Mouse (Mus musculus): ENCODE measurements around the gene Wbp11. TPM values are rescaled to one million over a fixed set of nuclear protein-coding genes. Genes with fewer than 3 reads are reported as not detected.

Gene Wbp11
- total RNA-seq, 1 experiment from 2014 or later = 48.6 TPM

- ATAC-seq (replicated peaks in 1 of 2; ENCODE audit: insufficient read depth in 1 of 2, low FRiP score in 2 of 2, low TSS enrichment in 1 of 2, low read depth in 1 of 2, poor library complexity in 2 of 2, severe bottlenecking in 2 of 2) = peak; percentile 43 to 58; a peak in 3 of 4 replicates
Measured at GRCm38 (mm10) chr6:136792884-136793758, 34.9 kb downstream of the Wbp11 start.

GRCm38 (mm10) chr6:136789391-136789971 is 38.6 kb downstream of the Wbp11 start:
- no peak for ATAC-seq (replicated peaks in 1 of 2; ENCODE audit: insufficient read depth in 1 of 2, low FRiP score in 2 of 2, low TSS enrichment in 1 of 2, low read depth in 1 of 2, poor library complexity in 2 of 2, severe bottlenecking in 2 of 2)

GRCm38 (mm10) chr6:136782761-136783160 is 45.3 kb downstream of the Wbp11 start:
- no peak for ATAC-seq (replicated peaks in 1 of 2; ENCODE audit: insufficient read depth in 1 of 2, low FRiP score in 2 of 2, low TSS enrichment in 1 of 2, low read depth in 1 of 2, poor library complexity in 2 of 2, severe bottlenecking in 2 of 2)

- ATAC-seq (replicated peaks in 1 of 2; ENCODE audit: insufficient read depth in 1 of 2, low FRiP score in 2 of 2, low TSS enrichment in 1 of 2, low read depth in 1 of 2, poor library complexity in 2 of 2, severe bottlenecking in 2 of 2) = no peak
Measured at GRCm38 (mm10) chr6:136782146-136782545, 45.9 kb downstream of the Wbp11 start.

- ATAC-seq (replicated peaks in 1 of 2; ENCODE audit: insufficient read depth in 1 of 2, low FRiP score in 2 of 2, low TSS enrichment in 1 of 2, low read depth in 1 of 2, poor library complexity in 2 of 2, severe bottlenecking in 2 of 2) = no peak
Measured at GRCm38 (mm10) chr6:136781377-136781986, 46.6 kb downstream of the Wbp11 start, which contains the start of gene Gucy2c. Gene Gucy2c, minus strand, starts transcription at chr6:136781765.

- no peak for ATAC-seq (replicated peaks in 1 of 2; ENCODE audit: insufficient read depth in 1 of 2, low FRiP score in 2 of 2, low TSS enrichment in 1 of 2, low read depth in 1 of 2, poor library complexity in 2 of 2, severe bottlenecking in 2 of 2)
Measured at GRCm38 (mm10) chr6:136776392-136776791, 51.6 kb downstream of the Wbp11 start.

- no peak for ATAC-seq (replicated peaks in 1 of 2; ENCODE audit: insufficient read depth in 1 of 2, low FRiP score in 2 of 2, low TSS enrichment in 1 of 2, low read depth in 1 of 2, poor library complexity in 2 of 2, severe bottlenecking in 2 of 2)
Measured at GRCm38 (mm10) chr6:136769859-136770258, 58.2 kb downstream of the Wbp11 start.

- ATAC-seq (replicated peaks in 1 of 2; ENCODE audit: insufficient read depth in 1 of 2, low FRiP score in 2 of 2, low TSS enrichment in 1 of 2, low read depth in 1 of 2, poor library complexity in 2 of 2, severe bottlenecking in 2 of 2) = no peak
Measured at GRCm38 (mm10) chr6:136769143-136769542, 58.9 kb downstream of the Wbp11 start.

- no peak for ATAC-seq (replicated peaks in 1 of 2; ENCODE audit: insufficient read depth in 1 of 2, low FRiP score in 2 of 2, low TSS enrichment in 1 of 2, low read depth in 1 of 2, poor library complexity in 2 of 2, severe bottlenecking in 2 of 2)
Measured at GRCm38 (mm10) chr6:136763912-136764311, 64.1 kb downstream of the Wbp11 start.

Other genes starting within 250 kb of the Wbp11 start
- gene Plbd1, start 166.3 kb downstream of the Wbp11 start, total RNA-seq (2017) = 13.3 and 38.4 TPM in 2 replicates
- gene Gucy2c, start 46.5 kb downstream of the Wbp11 start, total RNA-seq (2017) = 0.20 TPM in 1 of 2 replicates, not detected in the other
- gene Hist4h4, start 23.8 kb downstream of the Wbp11 start, total RNA-seq (2017) = 14.3 and 32.2 TPM in 2 replicates
- 40.8 and 49.8 TPM in 2 replicates for gene H2afj, start 20.0 kb downstream of the Wbp11 start, total RNA-seq (2017)
- 1.8 and 3.9 TPM in 2 replicates for gene BC049715, start 607 bp downstream of the Wbp11 start, total RNA-seq (2017)
- gene Smco3, start 7.2 kb upstream of the Wbp11 start, total RNA-seq (2017) = 0.31 TPM in 1 of 2 replicates, not detected in the other
- 28.5 and 34.5 TPM in 2 replicates for gene Art4, start 29.5 kb upstream of the Wbp11 start, total RNA-seq (2017)
- not detected in 2 replicates for gene Mgp, start 47.6 kb upstream of the Wbp11 start, total RNA-seq (2017)
- 1.5 TPM in 1 of 2 replicates, not detected in the other for gene Erp27, start 93.9 kb upstream of the Wbp11 start, total RNA-seq (2017)
- 0.44 TPM in 1 of 2 replicates, not detected in the other for gene Pde6h, start 95.6 kb upstream of the Wbp11 start, total RNA-seq (2017)
- 665 and 866 TPM in 2 replicates for gene Arhgdib, start 113.7 kb upstream of the Wbp11 start, total RNA-seq (2017)

Data from hematopoietic stem cell, adult 5-6 weeks (primary cell).